Mouse (Mus musculus) cerebellum, postnatal 36 days (tissue): ENCODE data around the gene Atg5.

Source experiments
- DNase-seq, 2 experiments: peaks; one replicate each; pipeline ENCODE4 v3.0.0; 2021 to 2022; ENCODE audit warnings: mixed read lengths in 2 of 2

Gene Atg5

GRCm38 (mm10) chr10:44392855-44393254 lies 124.7 kb downstream of the Atg5 start:
- no peak for DNase-seq

GRCm38 (mm10) chr10:44400119-44400518 lies 132.0 kb downstream of the Atg5 start:
- no peak for DNase-seq

GRCm38 (mm10) chr10:44400602-44401001 lies 132.4 kb downstream of the Atg5 start:
- DNase-seq = no peak

- DNase-seq = no peak
Observed at GRCm38 (mm10) chr10:44401600-44401999, 133.4 kb downstream of the Atg5 start.

- DNase-seq = no peak
Observed at GRCm38 (mm10) chr10:44403415-44403814, 135.3 kb downstream of the Atg5 start.

- no peak for DNase-seq
Observed at GRCm38 (mm10) chr10:44409054-44409453, 140.9 kb downstream of the Atg5 start.

GRCm38 (mm10) chr10:44409958-44410357 lies 141.8 kb downstream of the Atg5 start:
- no peak for DNase-seq
